Mouse (Mus musculus): ENCODE measurements at regions not wholly inside any gene's neighbourhood (a gene's known extent, or its start where the extent isn't known, plus 50 kb on each side); places are given as distances from the start of the nearest gene placed in this dataset.

DNA sequence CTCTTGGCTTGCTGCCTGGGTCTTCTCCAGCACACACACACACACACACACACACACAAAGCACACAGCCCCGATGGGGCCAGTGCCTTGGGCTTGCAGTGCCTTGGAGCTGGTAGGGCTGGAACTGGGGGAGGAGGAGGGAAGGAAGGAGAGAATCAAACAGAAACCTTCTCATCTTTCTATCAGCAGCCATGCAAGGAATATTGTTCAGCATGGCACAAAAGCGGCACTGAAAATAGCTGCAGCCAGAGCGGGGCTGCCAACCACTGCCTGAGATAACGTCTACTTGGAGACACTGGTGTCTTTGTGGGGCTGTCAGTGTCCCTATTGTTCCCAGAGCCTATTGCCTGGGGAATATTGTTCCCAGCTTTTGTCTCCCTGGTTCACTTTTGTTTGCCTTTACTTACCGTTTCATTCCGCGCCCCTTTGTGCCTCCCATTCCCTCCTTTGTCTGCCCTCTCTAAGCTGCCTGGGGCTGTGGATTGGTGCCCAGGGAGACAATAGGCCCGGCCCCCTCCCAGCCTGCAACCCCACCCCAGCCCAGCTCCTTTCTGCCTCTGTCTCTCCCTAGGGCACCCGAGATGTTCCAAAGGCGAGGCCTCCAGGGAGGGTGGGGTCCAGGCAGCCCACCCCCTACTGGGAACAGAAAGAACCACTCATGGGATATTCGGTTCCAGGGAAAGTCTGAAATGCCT is 68.3 kb upstream of the Sox13 start:
- TF ChIP-seq CTCF (IDR thresholded peaks at IDR 0.05; ENCODE audit: low read depth) (no peak), EP300 (IDR thresholded peaks at IDR 0.05; ENCODE audit: low read depth) (no peak)

All from liver, postnatal 0 days (tissue).